Mouse (Mus musculus): Measurements from ENCODE around the gene Gm14409.
"Not testable (repeated sequence)": the region's sequence is repeated elsewhere in the genome, so short reads cannot be mapped to it uniquely, and the experiment has no call there.

Gm14409 gene

GRCm38 (mm10) chr2:177266936-177267335 lies at the start of gene Gm14409:
Gm14409 (minus strand) TSS chr2:177267036.
- not testable (repeated sequence) for DNase-seq (ENCODE audit: low spot score in 2 of 2)

DNA sequence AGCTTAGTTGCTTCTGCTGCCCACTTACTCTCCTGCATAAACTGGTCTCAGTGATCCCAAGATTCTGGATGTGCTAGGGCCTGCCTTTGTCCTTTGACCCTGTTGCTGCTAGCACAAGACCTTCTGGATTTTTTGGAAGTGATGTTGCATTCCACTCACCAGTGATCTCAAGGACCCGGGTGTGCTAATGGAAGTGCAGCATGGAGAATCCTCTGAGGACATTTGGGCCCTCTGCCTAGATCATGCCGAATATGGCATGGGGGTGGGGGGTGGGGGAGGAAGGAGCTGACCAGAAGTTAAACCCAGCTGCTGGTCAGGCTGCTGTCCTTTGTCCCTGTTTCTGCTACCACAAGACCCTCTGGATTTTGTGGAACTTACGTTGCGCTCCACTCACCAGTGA lies 42.8 kb upstream of the Gm14409 start:
- not testable (repeated sequence) for DNase-seq (ENCODE audit: low spot score in 2 of 2)

DNA sequence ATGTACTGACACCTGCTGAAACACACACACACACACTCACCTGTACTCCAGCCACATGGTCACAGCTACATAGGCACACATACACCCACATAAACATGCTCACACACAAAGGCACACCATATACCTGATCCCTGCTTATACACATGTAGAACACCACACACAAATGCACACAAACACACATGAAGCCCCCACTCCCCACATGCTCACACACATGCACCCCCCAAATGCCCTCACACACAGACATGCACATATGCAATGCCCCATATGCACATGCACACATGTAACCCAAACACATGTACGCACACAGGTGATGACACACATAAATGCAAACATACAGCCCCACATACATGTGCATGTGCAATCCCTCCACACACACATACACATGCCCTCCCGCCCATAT lies 38.1 kb upstream of the Gm14409 start:
- not testable (repeated sequence) for DNase-seq (ENCODE audit: low spot score in 2 of 2)

- DNase-seq (ENCODE audit: low spot score in 2 of 2) = not testable (repeated sequence)
Observed at GRCm38 (mm10) chr2:177283701-177284100, 16.9 kb upstream of the Gm14409 start.

DNA sequence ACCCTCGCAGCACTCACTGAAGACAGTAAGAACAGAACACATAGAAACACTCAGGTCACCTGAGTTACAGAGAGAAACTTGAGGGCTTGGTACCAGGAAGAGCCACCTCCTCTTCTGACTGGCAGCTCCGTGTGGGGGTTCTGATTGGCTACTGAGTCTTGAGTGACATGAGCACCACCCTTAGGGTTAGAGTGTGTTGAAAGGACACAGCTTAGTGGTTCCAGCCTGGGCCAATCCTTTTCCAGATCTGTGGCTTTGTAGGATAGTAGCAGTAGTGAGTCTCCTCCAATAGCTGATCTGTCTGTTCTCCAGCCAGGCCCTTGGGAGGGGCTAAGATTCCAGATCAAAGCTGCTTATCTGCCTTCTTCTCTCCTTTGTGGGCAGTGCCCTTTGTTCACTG lies 10.9 kb upstream of the Gm14409 start:
- not testable (repeated sequence) for DNase-seq (ENCODE audit: low spot score in 2 of 2)

DNA sequence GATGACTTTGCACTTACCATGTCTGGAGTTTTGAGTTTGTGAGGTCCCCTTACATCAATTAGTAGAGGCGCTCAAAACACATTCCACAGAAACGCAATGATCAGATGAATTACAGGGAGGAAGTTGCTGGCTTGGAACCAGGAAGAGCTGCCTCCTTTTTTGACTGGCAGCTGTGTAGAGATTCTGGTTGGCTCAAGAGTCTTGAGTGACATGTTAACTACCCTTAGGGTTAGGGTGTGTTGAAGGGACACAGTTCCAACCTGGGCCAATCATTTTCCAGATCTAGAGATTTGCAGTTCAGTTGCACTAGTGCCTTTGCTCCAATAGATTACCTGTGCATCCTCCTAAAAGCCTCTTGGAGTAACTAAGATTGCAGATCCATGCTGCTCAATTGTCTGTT lies 5.4 kb upstream of the Gm14409 start:
- not testable (repeated sequence) for DNase-seq (ENCODE audit: low spot score in 2 of 2)

DNA sequence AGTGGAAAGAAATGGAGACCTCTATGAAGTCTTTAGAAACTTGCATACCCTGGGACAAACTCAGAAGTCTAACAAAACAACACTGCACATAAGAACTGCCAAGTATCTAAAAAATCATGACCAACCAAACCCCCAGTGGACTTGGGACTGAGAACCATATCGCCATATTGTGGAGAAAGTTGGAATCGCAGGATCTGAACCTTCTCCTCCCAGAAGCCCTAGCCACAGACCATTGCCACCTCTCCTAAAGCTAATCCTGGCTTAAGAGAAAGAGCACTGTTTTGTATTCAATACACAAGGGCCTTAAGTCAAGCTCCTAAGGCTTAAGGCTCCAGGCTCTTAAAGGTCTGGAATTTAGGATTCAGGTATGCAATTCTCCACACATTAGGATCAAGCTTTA lies 19.4 kb downstream of the Gm14409 start:
- not testable (repeated sequence) for DNase-seq (ENCODE audit: low spot score in 2 of 2)

- not testable (repeated sequence) for DNase-seq (ENCODE audit: low spot score in 2 of 2)
Observed at GRCm38 (mm10) chr2:177230461-177230860, 36.4 kb downstream of the Gm14409 start.

Measured in left cerebral cortex, adult 9 months (tissue).